Mouse (Mus musculus) embryo, embryonic 11 days (tissue): ENCODE data around the gene Tut7.
"Not testable (repeated sequence)": the region's sequence is repeated elsewhere in the genome, so short reads cannot be mapped to it uniquely, and the experiment has no call there.

ENCODE experiments used
- DNase-seq: peaks from one replicate; pipeline ENCODE4 v3.0.0-alpha.2; 2015

Tut7 gene

GRCm38 (mm10) chr13:59762791-59763190 lies 60.2 kb downstream of the Tut7 start:
- DNase-seq: no peak

DNA sequence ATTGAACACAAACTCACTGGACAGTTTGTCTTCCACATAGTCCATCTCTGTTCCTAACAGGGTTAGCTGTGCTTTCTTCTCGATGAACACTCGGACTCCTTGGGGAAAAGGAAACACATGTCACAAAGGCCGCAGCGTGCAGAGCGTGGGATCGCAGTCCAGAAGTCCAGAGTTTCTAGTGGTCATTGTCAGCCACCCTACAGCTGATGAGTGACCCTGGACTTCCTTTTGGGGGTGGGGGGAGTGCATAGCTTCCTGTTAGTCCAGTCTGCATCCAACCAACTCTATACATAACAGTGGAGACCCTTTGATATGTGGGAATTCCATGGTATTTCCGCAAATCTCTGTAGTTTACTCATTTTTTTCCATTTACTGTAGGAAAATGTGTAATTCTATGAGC lies 66.0 kb downstream of the Tut7 start:
- DNase-seq: no peak

GRCm38 (mm10) chr13:59750310-59750709 lies 72.6 kb downstream of the Tut7 start:
- no peak for DNase-seq

DNA sequence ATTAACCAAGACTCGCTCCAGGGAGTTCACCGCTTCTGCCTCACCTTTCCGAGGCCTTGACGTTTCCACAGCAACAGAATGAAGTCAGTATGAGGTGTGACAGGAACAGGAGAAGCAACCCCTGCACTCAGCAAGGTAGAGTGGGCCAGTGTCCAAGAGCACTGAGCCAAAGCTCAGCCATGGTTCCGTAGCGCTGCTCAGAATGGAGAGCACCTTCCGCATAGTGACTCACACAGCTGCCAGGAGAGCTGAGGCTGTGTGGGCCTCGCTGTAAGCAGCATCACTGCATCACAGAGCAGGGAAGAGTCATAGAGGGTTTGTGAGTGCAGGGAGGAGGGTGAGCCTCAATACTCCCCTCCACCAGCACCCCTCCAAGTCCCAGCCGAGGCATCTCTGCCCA lies 76.2 kb downstream of the Tut7 start, which contains the start of gene 1700014D04Rik:
1700014D04Rik (minus strand) TSS at position 42 of the 400 bp plus-strand sequence.
- DNase-seq: no peak

- no peak for DNase-seq
Measured at GRCm38 (mm10) chr13:59746164-59746563, 76.8 kb downstream of the Tut7 start.

GRCm38 (mm10) chr13:59745462-59745861 lies 77.5 kb downstream of the Tut7 start:
- no peak for DNase-seq

GRCm38 (mm10) chr13:59741697-59742096 lies 81.2 kb downstream of the Tut7 start:
- DNase-seq: no peak

- no peak for DNase-seq
Measured at GRCm38 (mm10) chr13:59741096-59741495, 81.9 kb downstream of the Tut7 start.

DNA sequence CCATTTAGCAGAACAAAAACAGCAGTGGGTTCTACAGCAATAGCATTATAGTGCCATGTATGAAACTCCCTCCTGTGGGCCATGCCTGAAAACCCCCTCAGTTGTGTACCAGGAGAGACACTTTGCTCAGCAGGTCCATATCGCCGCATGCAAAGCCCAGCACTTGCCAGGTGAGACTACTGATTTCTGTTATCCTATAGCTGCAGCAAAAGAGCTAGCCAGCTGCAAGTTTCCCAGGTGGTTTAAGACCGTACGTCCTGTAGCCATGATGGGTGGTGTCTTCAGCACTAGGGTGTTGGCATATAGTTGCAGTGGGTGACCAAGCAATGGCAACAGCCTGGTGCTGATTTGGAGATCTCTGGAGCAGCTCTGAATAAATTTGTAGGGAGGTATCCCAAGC lies 83.5 kb downstream of the Tut7 start:
- DNase-seq: no peak

- no peak for DNase-seq
Measured at GRCm38 (mm10) chr13:59738455-59738854, 84.5 kb downstream of the Tut7 start.

GRCm38 (mm10) chr13:59735190-59735589 lies 87.8 kb downstream of the Tut7 start:
- peak; percentile 44 for DNase-seq

DNA sequence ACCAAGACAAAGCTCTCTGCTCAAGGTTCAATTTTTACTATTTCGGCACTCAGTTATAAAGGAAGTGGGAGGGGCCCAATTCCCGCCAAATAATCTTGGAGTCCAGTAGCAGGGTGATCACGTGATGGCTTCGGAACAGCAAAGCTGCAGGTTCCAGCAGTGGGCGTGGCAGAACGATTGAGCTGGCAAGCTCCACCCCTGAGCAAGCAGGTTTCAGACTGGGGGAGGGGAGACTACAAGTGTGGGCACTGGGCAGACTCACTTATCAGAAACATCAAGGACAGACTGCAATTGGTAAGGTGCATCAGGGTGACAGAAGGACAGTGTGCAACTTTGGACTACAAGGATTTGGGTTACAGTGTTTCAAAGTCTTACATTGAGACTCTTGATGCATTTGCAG lies 88.6 kb downstream of the Tut7 start:
- DNase-seq: not testable (repeated sequence)

DNA sequence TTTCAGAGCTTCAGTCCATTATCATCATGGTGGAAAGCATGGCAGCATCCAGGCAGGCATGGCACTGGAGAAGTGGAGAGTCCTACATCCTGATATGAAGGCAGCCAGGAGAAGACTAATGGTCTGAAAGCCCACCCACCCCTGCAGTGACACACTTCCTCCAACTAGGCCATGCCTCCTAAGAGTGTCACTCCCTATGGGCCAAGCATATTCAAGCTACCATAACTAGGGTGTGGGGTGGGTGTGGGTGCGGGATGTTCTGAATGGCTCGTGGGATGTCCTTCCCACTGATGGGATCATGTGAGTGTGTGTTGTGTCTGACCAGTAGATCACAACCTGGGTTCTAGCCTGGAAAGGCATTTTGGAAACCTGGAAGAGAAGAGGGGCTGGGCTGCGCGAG lies 89.0 kb downstream of the Tut7 start:
- no peak for DNase-seq

DNA sequence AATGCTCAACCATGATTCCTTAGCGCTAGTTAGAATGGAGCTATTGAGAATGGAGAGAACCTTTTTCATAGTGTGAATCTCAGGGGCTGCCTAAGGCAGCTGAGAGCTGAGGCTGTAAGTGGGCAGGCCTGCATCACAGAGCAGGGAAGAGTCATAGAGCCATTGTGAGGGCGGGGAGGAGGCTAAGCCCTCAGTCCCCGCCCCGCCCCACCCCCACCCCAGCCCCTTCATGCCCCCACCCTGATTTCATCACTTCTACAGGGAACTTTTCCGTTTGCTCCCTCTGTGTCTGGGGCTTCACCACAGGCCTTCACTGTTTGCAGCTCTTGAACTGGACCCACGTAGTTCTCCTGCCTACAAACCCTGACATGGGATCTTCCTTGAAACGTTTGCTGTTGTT lies 91.3 kb downstream of the Tut7 start, which contains the start of gene Spata31d1d:
Spata31d1d (minus strand) TSS at position 101 of the 400 bp plus-strand sequence.
- no peak for DNase-seq

DNA sequence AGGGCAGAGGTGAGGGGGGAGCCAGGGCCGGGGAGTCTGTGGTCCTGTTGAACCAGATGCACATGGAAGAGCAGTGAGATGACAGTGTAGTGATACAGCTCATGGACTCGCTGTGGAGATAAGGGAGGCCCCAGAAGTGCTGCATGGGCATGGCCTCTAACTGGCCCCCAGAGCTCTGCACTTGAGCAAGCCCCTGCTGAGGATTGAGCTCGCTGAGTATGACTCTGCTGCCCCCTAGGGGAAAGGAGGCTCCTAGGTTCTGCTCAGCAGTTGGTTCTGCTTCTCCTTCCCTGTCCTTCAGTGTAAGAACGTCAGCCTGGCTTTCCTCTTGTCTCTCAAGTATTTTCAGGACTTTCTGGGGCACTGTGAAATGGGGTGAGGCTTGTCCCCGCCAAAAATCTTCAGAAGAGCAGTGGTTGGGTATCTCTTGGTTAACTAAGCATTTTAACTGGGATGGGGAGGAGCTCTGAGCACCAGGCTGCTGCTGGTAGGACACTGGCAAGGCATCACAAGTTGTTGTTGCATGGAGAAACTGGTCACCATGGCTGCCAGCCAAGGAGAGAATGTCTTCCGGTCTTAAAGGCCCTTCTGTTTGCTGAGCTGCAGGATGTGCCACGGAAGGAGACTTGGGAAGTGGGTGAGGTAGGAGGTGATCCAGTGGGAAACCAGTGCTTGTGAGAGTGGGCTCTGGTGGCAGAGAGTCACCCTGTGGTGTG lies 94.4 kb downstream of the Tut7 start:
- peak; percentile 92 for DNase-seq

GRCm38 (mm10) chr13:59726139-59726867 lies 96.6 kb downstream of the Tut7 start:
- DNase-seq: no peak

GRCm38 (mm10) chr13:59722089-59722488 lies 100.9 kb downstream of the Tut7 start:
- DNase-seq: not testable (repeated sequence)
